Mouse (Mus musculus) C2C12 (cell line): ENCODE results near the gene Adam1a. TPM values are rescaled to one million over a fixed set of nuclear protein-coding genes. Genes with fewer than 3 reads are reported as not detected.

Experiments used
- H3K27me3 ChIP-seq: one replicate; pipeline ENCODE4 v1.6.1; 2011; ENCODE audit not compliant: control insufficient read depth, insufficient read depth, insufficient read length
- H3K36me3 ChIP-seq: one replicate; pipeline ENCODE4 v1.6.1; 2011; ENCODE audit not compliant: control insufficient read depth, insufficient read depth
- H3K4me3 ChIP-seq: one replicate; pipeline ENCODE4 v1.5.1; 2011; ENCODE audit warnings: mild to moderate bottlenecking, control low read depth; ENCODE audit not compliant: poor library complexity, insufficient read depth, severe bottlenecking
- H3K79me2 ChIP-seq: one replicate; pipeline ENCODE4 v1.6.1; 2011; ENCODE audit not compliant: control insufficient read depth, insufficient read depth
- H3K79me3 ChIP-seq: one replicate; pipeline ENCODE4 v1.6.1; 2011; ENCODE audit warnings: low read depth, control low read depth
- H3ac ChIP-seq: one replicate; pipeline ENCODE3; 2011; ENCODE audit warnings: low read depth; ENCODE audit not compliant: control insufficient read depth, insufficient read length
- CEBPB ChIP-seq: IDR thresholded peaks from one replicate; pipeline ENCODE4 v1.6.1; 2011; ENCODE audit warnings: low read depth, mild to moderate bottlenecking, control low read depth, moderate library complexity
- CTCF ChIP-seq: IDR thresholded peaks from one replicate; pipeline ENCODE4 v1.5.1; 2011; ENCODE audit not compliant: control insufficient read depth, insufficient read depth, insufficient read length
- FOSL1 ChIP-seq: IDR thresholded peaks from one replicate; pipeline ENCODE4 v1.8.0; 2011; ENCODE audit warnings: mild to moderate bottlenecking, low read length; ENCODE audit not compliant: poor library complexity, insufficient read depth, severe bottlenecking
- MAX ChIP-seq: IDR thresholded peaks from one replicate; pipeline ENCODE4 v1.6.1; 2011; ENCODE audit warnings: mild to moderate bottlenecking, control low read depth
- MYOD1 ChIP-seq: IDR thresholded peaks from one replicate; pipeline ENCODE4 v1.6.1; 2011; ENCODE audit warnings: low read depth; ENCODE audit not compliant: control insufficient read depth, insufficient read length
- MYOG ChIP-seq: IDR thresholded peaks from one replicate; pipeline ENCODE4 v1.6.1; 2011; ENCODE audit not compliant: control insufficient read depth, insufficient read length; ENCODE audit errors: extremely low read depth
- USF1 ChIP-seq: IDR thresholded peaks from one replicate; pipeline ENCODE4 v1.6.1; 2011; ENCODE audit warnings: low read depth, mild to moderate bottlenecking, control low read depth, moderate library complexity
- polyA plus RNA-seq: library from polyadenylated mRNA; unstranded; fragments of >200 nt; fragmentation: generic; extraction: Trizol; gene quantifications from one replicate; pipeline ENCODE4 v1.2.1, GENCODE M21; 2012; ENCODE audit warnings: missing spikeins

Adam1a gene
- polyA plus RNA-seq, 1 experiment = 0.99 TPM

- Histone ChIP-seq H3K36me3 (no peaks in the 10 kb centered on the region), H3K79me2 (no peaks in the 10 kb centered on the region), H3ac (no peak overlapping the region), H3K79me3 (no peaks in the 10 kb centered on the region), H3K27me3 (peaks cover 31% of the 10 kb centered on the region), H3K4me3 (no peak overlapping the region)
- TF ChIP-seq MYOG = no peak
- TF ChIP-seq CEBPB = no peak
- no peak for TF ChIP-seq FOSL1
- TF ChIP-seq MYOD1 = no peak
- TF ChIP-seq MAX = no peak
- no peak for TF ChIP-seq CTCF
- TF ChIP-seq USF1 = no peak
Observed at GRCm38 (mm10) chr5:121484801-121485200, 60.5 kb downstream of the Adam1a start.

GRCm38 (mm10) chr5:121477680-121478079 lies 67.6 kb downstream of the Adam1a start:
- no peak overlapping the region for H3K4me3 ChIP-seq
- H3K79me3 ChIP-seq = no peaks in the 10 kb centered on the region
- H3K27me3 ChIP-seq = peaks cover 12% of the 10 kb centered on the region
- no peak overlapping the region for H3ac ChIP-seq
- no peaks in the 10 kb centered on the region for H3K36me3 ChIP-seq
- no peak for TF ChIP-seq MAX
- no peak for TF ChIP-seq USF1
- no peak for TF ChIP-seq CTCF
- TF ChIP-seq MYOD1 = no peak
- H3K79me2 ChIP-seq = no peaks in the 10 kb centered on the region

GRCm38 (mm10) chr5:121476040-121476439 lies 69.2 kb downstream of the Adam1a start:
- Histone ChIP-seq H3ac (no peak overlapping the region), H3K4me3 (no peak overlapping the region), H3K27me3 (no peaks in the 10 kb centered on the region), H3K36me3 (no peaks in the 10 kb centered on the region), H3K79me3 (no peaks in the 10 kb centered on the region), H3K79me2 (no peaks in the 10 kb centered on the region)
- TF ChIP-seq MYOG (no peak), MYOD1 (no peak), USF1 (no peak), CTCF (no peak), MAX (no peak), FOSL1 (no peak), CEBPB (no peak)

GRCm38 (mm10) chr5:121474610-121475009 lies 70.7 kb downstream of the Adam1a start:
- Histone ChIP-seq H3K36me3 (no peaks in the 10 kb centered on the region), H3K27me3 (no peaks in the 10 kb centered on the region), H3ac (no peak overlapping the region), H3K4me3 (no peak overlapping the region), H3K79me2 (no peaks in the 10 kb centered on the region), H3K79me3 (no peaks in the 10 kb centered on the region)
- TF ChIP-seq USF1 (no peak), MYOG (no peak), MAX (no peak), CEBPB (no peak), CTCF (no peak), MYOD1 (no peak), FOSL1 (no peak)

GRCm38 (mm10) chr5:121472411-121472810 lies 72.9 kb downstream of the Adam1a start:
- Histone ChIP-seq H3K36me3 (no peaks in the 10 kb centered on the region), H3K27me3 (peaks cover 4% of the 10 kb centered on the region), H3K4me3 (no peak overlapping the region), H3ac (no peak overlapping the region), H3K79me2 (no peaks in the 10 kb centered on the region), H3K79me3 (no peaks in the 10 kb centered on the region)
- TF ChIP-seq CTCF (no peak), MYOG (no peak), MAX (no peak), FOSL1 (no peak), USF1 (no peak), MYOD1 (no peak), CEBPB (no peak)

- Histone ChIP-seq H3K27me3 (peaks cover 10% of the 10 kb centered on the region), H3K79me2 (no peaks in the 10 kb centered on the region), H3K79me3 (no peaks in the 10 kb centered on the region), H3K36me3 (no peaks in the 10 kb centered on the region), H3K4me3 (no peak overlapping the region), H3ac (no peak overlapping the region)
- TF ChIP-seq CEBPB (no peak), MAX (no peak), USF1 (no peak), MYOD1 (no peak), CTCF (no peak), FOSL1 (no peak), MYOG (no peak)
Observed at GRCm38 (mm10) chr5:121469566-121469965, 75.7 kb downstream of the Adam1a start.

Other genes with a start within 250 kb of the Adam1a start
- gene Trafd1, start 159.8 kb downstream of the Adam1a start, polyA plus RNA-seq = 19.2 TPM
- gene Naa25, start 147.5 kb downstream of the Adam1a start, polyA plus RNA-seq = 16.8 TPM
- gene Tmem116, start 93.6 kb downstream of the Adam1a start, polyA plus RNA-seq = 0.54 TPM
- 109 TPM for gene Erp29, start 93.0 kb downstream of the Adam1a start, polyA plus RNA-seq
- not detected for gene Adam1b, start 42.0 kb downstream of the Adam1a start, polyA plus RNA-seq
- gene Gm42878, start within 50 bp of the Adam1a start, polyA plus RNA-seq = not detected
- gene Mapkapk5, start 423 bp upstream of the Adam1a start, polyA plus RNA-seq = 68.7 TPM
- gene Aldh2, start 48.3 kb upstream of the Adam1a start, polyA plus RNA-seq = 225 TPM
- 0.77 TPM for gene Acad12, start 73.5 kb upstream of the Adam1a start, polyA plus RNA-seq
- 1.8 TPM for gene Acad10, start 115.0 kb upstream of the Adam1a start, polyA plus RNA-seq
- 31.7 TPM for gene Brap, start 115.1 kb upstream of the Adam1a start, polyA plus RNA-seq
- gene Atxn2, start 165.9 kb upstream of the Adam1a start, polyA plus RNA-seq = 69.9 TPM